Mouse (Mus musculus) retina, adult 2 months (tissue): Measurements from ENCODE around the gene Perm1.

Experiments used
- DNase-seq: peaks from one replicate; pipeline ENCODE4 v3.0.0-alpha.2; 2012; ENCODE audit warnings: low read depth, low spot score

Perm1 gene

GRCm38 (mm10) chr4:156200623-156201475 is 14.8 kb upstream of the Perm1 start, which contains the start of gene Isg15:
Gene Isg15, minus strand, starts transcription at chr4:156200818.
- DNase-seq = no peak

DNA sequence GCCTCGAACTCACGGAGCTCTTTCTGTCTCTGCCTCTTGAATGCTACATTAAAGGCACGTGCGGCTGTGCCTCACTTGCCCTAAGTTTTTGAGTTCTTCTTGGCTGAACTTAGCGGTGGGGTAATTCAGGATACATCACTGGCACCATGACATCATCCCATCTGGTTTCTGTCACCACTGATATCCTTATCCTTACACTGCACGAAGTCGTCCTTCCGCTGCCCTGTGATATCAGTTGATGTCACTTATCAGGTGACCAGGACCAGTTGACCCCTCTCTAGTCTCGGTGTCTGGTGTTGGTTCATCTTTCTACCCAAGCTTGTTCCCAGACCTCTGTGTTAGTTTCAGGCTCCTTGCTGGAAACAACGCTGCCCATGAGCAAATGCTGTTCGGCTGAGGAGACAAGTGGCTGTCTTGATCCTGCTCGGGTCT is 13.2 kb upstream of the Perm1 start:
- no peak for DNase-seq

DNA sequence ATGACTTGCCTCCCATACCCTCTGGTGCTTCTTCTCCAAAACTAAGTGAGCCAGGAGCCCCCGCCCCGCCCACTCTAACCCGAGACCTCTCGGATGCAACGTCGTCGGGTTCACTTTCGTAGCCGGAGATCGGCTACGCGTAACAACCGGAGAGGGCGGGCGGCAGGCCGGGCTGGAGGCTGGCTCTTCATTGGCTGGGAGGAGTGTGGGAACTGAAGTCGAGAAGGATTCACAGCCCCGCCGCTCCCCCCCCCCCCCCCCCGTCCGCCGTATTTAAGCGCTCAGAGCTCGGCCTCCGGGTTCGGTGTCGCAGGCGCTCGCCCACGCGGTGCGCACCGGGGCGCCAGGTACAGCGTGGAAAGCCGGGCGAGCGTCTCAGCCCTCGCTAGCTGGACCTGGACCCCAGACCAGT is 12.7 kb upstream of the Perm1 start, which contains the start of gene AW011738:
AW011738 (plus strand) TSS at position 304 of the 412 bp plus-strand sequence.
- no peak for DNase-seq

GRCm38 (mm10) chr4:156203413-156204131 is 12.1 kb upstream of the Perm1 start:
- DNase-seq = no peak

- no peak for DNase-seq
Measured at GRCm38 (mm10) chr4:156208872-156209271, 6.8 kb upstream of the Perm1 start.

GRCm38 (mm10) chr4:156209963-156210635 is 5.6 kb upstream of the Perm1 start:
- DNase-seq = no peak

GRCm38 (mm10) chr4:156213134-156213533 is 2.5 kb upstream of the Perm1 start:
- no peak for DNase-seq

DNA sequence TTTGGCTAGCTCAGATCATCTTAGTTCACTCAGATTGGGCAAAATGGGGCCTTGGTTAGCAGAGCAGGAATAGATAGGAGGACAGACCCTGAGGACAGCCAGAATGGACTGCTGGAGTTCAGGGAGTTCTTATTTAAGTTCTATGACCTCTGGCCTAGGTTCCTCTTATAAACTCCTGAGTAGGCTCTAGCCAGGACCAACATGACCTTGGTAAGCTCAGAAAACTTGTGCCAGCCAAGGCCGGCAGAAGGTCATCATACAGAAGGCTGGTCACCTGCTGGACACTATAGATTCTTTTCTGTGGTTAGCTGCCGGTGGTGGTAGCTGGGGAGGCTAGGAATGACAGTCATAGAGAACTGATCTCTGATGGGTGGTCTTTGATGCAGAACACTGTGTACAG is 528 bp downstream of the Perm1 start:
- no peak for DNase-seq

- DNase-seq = no peak
Measured at GRCm38 (mm10) chr4:156217022-156217669, 1.5 kb downstream of the Perm1 start.

DNA sequence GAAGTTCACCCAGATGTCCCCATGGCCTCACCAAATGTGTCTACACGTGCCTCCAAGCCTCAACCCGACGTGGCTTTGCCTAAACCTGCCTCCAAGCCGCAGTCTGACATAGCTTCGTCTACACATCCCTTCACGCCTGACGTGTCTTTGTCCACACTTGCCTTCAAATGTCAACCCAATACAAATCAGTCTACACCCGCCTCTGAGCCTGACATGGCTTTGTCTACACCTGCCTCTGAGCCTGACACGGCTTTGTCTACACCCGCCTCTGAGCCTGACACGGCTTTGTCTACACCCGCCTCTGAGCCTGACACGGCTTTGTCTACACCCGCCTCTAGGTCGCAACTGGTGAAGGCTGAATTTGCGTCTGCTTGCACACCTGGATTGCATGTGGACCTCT is 2.2 kb downstream of the Perm1 start:
- DNase-seq = no peak

GRCm38 (mm10) chr4:156219936-156220335 is 4.3 kb downstream of the Perm1 start:
- DNase-seq = no peak

GRCm38 (mm10) chr4:156224276-156224675 is 8.6 kb downstream of the Perm1 start:
- no peak for DNase-seq

GRCm38 (mm10) chr4:156227752-156228392 is 12.2 kb downstream of the Perm1 start:
- no peak for DNase-seq

- DNase-seq = no peak
Measured at GRCm38 (mm10) chr4:156228393-156229024, 12.8 kb downstream of the Perm1 start.

DNA sequence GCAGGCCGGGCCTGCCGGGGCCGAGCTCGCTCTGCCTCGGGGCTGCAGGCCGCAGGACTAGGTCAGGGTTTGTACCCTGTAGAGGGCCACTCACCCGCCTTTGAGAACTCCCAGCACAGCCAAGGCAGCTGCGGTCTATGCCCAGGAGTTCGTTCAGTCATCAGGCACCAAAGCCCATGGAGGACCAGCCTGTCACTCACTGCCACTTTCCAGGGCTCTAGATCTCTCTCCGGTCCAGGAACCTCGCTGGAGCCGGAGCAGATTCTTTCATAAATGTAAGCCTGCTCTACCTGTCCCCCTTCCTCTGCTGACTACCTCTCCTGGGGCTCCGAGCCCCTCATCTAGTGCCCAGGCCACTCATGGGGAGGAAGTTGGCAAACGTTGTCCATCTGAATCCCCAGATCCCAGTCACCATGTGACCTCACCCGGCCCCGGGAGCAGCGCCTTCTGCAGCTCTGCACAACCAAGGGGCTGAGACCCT is 18.4 kb downstream of the Perm1 start:
- DNase-seq = no peak

DNA sequence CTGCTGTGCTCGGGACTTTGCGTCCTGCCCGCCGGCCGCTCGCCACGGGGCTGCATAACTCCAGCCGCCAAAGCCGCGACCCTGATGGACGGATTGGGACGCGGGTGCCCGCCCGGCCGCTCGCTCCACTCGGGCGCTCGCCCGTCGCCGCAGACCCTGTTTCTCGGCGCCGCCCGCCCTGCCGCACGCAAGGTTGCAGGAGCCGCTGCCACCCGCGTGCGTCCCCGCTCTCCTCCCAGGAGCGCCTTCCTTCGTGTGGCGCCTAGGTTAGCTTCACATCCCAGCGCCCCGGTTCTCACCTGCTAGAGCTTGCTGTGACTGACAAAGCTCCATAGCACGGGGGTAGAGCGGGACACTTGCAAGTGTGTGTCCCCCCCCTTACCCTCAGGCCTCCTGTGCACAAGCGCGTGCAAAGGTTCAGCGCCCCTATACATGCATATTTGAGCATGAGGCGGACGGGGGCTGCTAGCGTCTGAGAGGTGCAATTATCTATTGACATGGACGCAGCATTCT is 19.1 kb downstream of the Perm1 start, which contains the start of gene Plekhn1:
Plekhn1 (minus strand) TSS at position 157 of the 513 bp plus-strand sequence.
- DNase-seq = no peak

- DNase-seq = no peak
Measured at GRCm38 (mm10) chr4:156235360-156235770, 19.7 kb downstream of the Perm1 start.

GRCm38 (mm10) chr4:156235808-156236533 is 20.3 kb downstream of the Perm1 start, which contains the start of gene Noc2l:
Gene Noc2l, plus strand, starts transcription at chr4:156236010.
- DNase-seq = peak; percentile 79
